Mouse (Mus musculus) thymus, postnatal 4 days (tissue): ENCODE measurements around the gene Vmn1r120.
"Not testable (repeated sequence)": the region's sequence is repeated elsewhere in the genome, so short reads cannot be mapped to it uniquely, and the experiment has no call there.

Experiments
- DNase-seq: peaks from one replicate; pipeline ENCODE4 v3.0.0; 2021

The Vmn1r120 gene

GRCm38 (mm10) chr7:21053684-21054083 lies at the start of gene Vmn1r120:
TSS of gene Vmn1r120 (minus strand) at chr7:21053784.
- DNase-seq = not testable (repeated sequence)

- DNase-seq = not testable (repeated sequence)
Measured at GRCm38 (mm10) chr7:21098413-21098812, 44.8 kb upstream of the Vmn1r120 start, which contains the start of gene Vmn1r121. TSS of gene Vmn1r121 (minus strand) at chr7:21098513.

GRCm38 (mm10) chr7:21012355-21012754 lies 41.2 kb downstream of the Vmn1r120 start, which contains the start of gene Vmn1r119:
TSS of gene Vmn1r119 (minus strand) at chr7:21012455.
- not testable (repeated sequence) for DNase-seq
